Mouse (Mus musculus): ENCODE measurements around the gene Gm14137.

Gm14137 gene

DNA sequence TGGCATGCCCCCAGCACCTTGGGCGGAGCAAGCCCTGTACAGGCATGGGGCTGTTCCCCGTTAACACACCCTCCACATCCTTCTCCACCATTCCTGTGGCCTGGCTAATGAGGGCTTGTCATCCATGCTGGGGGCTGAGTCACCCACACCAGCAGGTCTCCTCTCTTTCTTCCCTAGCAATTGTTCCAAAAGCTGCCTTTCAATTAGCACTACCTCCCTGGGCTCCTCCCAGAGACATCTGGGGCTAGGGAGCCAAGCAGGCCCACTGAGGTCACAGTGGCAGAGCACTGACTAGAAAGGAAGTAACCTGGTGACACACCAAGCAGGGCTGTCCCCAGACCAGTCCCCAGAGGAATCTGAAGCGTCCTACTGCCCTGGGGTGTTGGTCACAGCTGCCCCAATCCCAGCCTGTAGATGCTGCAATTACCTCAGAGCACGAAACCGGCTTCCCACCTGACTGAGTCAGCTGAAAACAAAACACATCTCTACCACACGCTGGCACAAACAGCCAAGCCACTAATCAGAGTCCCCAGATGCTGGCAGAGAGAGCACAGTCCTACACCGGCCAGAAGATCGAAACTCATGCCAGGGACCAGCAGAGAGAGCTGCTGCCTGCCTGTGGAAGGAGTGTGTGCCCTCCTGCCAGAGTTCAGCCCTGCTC lies at the start of gene Gm14137:
Gene Gm14137 (plus strand): TSS at position 519 of the 661 bp plus-strand sequence.
- no peak for DNase-seq (ENCODE audit: low spot score in 2 of 2)

DNA sequence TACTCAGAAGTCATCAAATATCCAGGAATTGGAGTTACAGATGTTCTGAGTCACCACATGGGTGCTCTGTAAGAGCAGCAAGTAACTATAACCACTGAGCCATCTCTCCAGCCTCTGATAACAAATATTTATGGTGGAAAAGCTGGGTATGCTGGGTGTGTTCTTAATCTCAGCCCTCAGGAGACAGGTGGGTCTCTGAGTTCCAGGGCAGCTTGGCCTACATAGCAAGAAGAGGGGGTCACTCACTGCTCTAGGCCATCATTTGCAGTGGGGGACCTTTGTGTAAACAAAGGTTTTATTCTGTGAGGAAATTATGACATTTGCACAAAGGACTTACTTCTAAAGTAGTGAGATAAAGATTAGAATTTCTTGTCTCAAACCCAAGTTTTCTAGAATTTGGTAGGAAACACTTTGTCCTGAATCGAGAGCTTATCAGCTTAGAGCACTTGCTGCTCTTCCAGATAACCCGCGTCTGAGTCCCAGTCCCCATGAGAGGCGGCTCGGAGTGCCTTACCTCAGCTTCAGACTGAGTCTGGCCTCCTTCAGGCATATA lies 37.9 kb upstream of the Gm14137 start:
- DNase-seq (ENCODE audit: low spot score in 2 of 2) = no peak

DNA sequence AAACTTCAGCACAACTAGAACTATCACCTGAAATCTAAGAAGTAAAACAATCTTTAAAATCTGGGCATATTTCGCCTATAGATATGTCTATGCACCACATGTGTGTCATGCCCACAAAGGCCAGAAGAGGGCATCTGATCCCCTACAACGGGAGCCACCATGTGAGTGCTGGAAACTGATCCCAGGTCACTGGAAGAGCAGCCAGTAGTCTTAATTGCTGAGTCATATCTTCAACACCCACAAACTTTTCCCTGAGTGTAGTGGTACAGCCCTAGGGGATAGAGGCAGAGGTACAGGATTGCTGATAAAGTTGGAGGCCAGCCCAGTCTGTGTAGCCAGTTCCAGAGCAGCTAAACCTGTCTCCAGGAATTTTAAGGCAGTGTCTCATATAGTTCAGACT lies 29.1 kb upstream of the Gm14137 start:
- DNase-seq (ENCODE audit: low spot score in 2 of 2) = no peak

DNA sequence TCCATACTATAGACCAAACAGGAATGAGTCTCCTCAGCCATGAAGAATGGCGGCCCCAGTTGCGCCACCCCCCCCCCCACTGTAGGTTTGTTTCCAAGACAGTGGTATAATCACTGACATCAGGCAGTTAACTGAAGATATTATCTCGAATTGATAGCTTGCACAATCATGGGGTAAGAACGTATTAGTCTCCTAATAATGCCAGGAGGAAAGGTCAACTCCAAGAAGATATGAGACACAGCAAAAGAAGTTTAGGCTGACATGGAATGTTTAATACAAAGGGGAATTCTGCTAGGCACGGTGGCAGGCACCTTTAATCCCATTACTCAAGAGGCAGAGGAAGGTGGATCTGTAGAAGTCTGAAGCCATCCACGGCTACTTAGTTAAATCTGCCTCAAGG lies 27.9 kb upstream of the Gm14137 start:
- DNase-seq (ENCODE audit: low spot score in 2 of 2) = no peak

DNA sequence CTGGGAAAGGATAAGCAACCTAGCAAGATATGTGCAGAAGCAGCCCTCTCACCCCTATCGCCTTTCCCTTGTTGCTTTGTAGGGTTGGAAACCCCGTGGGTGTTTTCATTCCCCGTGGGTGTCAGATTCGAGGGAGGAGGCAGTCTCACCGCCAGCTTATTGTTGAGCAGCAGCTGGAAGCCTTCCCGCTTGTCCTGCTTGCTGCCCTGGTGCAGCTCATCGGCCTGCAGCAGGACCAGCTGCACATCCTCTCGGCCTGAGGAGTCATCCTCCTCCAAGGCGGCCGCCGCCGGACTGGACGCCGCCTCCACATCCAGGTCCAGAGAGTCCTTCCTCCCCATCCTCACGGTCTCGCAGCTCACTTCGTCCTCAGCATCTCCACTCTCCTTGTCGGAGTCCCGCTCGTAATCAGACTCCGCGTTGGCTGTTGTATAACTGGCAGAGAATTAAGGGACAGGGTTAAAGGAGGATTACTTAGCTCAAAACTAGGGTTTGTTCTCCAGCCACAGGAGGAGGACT lies 27.1 kb upstream of the Gm14137 start:
- DNase-seq (ENCODE audit: low spot score in 2 of 2) = no peak

DNA sequence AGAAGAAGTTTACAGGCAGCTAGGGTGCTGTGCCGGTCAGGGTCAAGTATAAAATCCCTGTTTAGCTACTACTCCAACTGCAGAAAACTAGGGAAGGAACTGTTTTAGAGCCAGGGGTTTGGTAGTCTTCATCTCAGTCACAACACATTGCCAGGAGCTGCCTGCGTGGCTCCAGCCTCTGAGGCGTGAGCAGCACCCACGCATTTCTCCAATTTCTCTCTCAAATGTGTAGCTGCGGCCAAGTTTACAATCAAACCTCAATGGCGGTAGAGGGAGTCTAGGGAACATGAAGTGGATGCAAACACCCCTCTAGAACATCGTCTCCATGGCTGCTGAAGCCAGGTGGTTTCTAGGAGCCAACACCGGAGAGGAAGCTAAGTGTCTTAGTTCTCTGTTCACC lies 26.5 kb upstream of the Gm14137 start:
- DNase-seq (ENCODE audit: low spot score in 2 of 2) = peak; percentile 42 to 67

DNA sequence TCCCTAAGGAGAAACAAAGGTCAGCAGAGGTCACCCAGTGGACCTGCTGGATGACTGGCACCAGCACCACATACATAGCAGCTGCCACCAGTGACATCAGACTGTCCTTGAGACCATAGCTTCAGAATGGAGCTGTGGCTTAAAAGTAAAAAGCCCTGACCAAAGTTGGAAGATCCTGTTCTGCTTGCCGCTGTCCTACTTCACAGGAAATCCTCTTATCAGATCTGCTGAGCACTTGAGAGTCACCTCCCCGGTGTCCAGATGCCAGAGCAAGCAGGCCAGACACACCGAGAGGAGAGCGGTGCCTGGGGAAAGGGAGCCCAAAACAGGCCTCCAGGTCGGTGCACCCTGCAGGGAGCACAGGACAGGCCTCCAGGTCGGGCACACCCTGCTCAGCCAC lies 22.1 kb upstream of the Gm14137 start:
- DNase-seq (ENCODE audit: low spot score in 2 of 2) = no peak

DNA sequence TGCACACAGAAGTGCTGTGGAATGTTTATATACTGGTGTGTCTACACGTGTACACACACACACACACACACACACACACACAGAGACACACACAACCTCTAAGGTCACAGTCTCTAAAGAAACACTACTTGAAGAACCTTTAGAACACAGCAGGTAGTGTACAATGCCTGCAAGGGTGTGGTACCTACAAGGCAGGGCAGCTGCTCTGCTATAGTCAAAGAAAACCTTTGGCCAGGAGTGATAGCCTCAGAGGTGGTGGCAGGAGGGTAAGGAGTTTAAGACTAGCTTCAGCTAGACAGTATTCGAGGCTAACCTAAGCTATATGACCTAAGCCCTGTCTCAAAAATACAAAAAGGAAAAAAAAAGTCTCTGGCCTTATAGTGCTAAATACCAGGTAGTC lies 19.6 kb upstream of the Gm14137 start:
- DNase-seq (ENCODE audit: low spot score in 2 of 2) = no peak

DNA sequence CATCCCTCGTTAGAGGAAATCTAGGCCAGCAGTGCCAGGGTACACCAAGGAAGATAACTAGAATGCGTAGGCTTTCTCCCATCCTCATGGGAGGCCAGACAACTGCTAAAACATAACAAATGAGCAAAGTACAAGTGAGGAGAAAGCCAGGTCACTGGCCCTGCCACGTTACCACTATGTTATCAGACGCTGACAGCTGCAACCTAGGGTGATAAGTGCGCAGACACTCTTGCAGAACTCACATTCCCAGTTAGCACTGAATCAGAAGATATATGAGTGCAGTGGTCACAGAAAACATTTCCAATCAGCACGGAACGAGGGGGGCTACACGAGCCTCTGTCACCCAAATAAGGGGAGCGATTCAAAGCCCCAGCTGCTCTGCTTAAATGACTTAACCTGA lies 18.9 kb upstream of the Gm14137 start:
- no peak for DNase-seq (ENCODE audit: low spot score in 2 of 2)

DNA sequence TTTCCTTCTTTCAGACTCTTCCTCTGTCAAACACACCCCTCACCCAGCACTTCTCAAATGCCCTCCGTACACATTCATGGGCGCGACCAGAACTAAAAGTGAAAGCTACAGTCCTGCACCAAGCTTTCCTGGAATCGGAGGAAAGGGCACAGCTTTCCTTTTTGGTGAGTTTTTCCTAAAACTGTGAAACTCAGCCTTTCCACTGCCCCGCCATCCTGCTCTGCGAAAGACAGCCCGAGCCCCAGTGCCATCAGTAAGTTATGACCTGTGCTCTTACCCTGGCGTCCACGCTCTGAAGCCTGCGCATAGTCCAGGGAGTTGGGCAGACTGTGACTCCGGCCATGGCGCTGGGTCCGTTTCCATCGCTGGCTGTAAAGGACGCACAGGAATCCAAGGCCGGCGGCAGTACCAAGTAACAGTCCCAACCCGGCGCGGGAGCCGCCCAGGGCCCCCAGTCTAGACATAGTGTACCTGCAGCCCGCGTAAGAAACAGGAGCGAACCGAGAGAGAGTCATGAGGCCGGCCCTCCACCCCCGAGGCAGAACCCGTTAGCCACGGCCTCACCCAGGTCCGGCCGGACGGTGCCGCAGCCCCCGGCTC lies 18.1 kb upstream of the Gm14137 start:
- peak in 1 of 2 experiments; percentile 13 for DNase-seq (ENCODE audit: low spot score in 2 of 2)

DNA sequence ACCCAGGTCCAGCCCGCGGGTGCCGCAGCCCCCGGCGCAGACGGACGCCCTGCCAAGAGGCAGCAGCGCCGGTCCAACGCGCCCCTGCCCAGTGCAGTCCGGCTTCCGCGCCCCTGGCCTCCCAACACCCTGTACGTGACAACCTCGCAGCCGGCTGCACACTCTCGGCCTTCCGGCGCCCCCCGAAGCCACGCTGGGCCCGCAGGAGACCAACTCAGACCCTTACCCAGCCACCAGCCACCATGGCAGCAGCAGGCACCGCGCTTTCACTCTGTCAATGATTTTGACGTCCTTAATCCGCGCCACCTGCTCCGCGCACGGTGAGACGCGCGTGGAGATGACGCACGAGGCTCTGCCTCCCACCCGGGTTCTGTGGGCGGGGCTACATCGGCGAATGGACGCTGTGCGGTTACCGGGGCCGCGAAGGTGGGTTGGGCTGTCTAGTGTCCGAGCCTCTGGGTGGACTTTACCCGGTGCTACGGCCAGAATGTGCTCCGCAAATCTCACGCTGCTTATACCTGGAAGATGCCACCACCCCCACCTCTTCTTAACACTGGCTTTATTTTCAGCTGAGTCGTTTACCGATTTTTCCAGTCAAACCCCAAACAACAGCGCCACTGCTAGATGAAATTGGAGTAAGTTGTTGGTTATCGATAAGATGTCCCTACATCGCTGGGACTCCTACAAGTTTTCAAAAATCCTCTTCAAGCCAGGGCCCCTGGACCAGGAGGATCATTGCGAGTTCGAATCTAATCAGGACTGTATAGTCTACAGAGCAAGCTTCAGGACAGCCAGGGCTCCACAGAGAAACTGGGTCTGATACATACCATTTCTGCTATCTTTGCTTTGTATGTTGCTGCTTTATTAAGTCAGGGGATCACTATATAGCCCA lies 17.4 kb upstream of the Gm14137 start, which contains the start of gene Rmdn3:
Gene Rmdn3 (minus strand): TSS at position 354 of the 892 bp plus-strand sequence.
- DNase-seq (ENCODE audit: low spot score in 2 of 2) = peak; percentile 97 to 99

DNA sequence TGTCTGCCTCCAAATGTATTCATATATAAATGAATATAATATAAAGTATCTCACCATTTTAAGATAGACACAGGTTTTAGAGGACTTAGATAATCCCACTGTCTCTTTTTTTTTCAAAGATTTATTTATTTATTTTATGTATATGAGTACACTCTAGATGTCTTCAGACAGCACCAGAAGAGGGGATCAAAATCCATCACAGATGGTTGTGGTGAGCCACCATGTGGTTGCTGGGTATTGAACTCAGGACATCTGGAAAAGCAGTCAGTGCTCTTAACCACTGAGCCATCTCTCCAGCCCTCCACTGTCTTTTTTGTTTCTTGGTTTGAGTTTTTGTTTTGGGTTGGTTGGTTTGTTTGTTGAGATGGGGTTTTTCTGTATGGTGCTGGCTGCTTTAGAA lies 16.5 kb upstream of the Gm14137 start:
- no peak for DNase-seq (ENCODE audit: low spot score in 2 of 2)

DNA sequence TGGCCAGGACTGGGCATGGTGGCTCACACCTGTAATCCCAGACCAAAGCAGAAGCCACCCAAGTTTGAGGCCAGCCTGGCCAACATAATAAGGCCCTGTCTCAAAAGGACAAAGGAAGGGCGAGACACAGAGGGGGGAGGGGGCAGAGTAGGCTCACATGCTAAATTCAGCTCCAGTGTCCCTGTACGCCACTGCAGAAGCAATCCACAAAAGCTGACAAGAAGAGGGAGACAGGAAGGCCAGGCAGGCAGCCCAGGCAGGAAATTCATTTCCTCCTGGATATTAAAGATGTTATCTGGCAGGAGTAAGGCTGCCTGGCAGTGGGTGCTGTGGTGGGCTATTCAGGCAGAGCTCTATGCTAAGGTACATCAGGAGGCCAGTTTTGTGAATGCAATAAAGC lies 13.1 kb upstream of the Gm14137 start:
- DNase-seq (ENCODE audit: low spot score in 2 of 2) = no peak

DNA sequence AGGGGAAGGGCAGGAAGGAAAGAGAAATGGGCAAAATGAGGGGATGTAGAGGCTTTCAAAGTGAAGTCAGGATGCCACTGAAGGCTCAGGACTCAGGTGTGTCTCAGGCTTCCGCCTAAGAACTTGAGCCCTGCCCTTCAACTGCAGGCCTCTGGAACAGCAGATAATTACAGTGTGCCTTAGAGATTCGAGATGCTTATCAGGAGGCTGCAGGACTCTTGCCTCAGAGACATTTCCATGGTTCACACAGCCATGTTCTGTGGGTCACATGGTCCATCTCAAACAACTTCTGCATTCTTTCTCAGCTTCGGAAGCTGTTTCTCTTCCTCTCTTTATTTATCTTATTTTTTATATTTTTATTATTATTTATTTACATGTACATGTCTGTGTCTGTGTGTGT lies 11.2 kb upstream of the Gm14137 start:
- DNase-seq (ENCODE audit: low spot score in 2 of 2) = no peak

DNA sequence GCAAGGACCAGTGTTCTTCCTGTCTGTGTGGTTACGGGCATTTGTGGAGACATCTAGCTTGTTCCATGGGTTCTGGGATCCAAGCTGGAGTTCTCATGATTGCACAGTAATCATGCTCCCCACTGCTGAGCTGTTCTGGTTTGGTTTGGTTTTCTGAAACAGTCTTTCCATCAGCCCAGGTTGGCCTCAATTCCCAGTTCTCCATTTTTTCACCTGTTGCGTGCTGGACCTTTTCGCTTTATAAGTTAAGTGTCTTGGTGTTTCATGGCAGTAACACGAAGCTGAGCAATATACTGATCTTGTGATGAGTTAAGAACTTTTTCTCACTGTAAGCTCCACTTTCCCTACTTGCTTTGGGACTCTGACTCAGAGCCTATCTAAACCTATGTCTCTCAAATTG lies 10.3 kb upstream of the Gm14137 start:
- DNase-seq (ENCODE audit: low spot score in 2 of 2) = no peak

DNA sequence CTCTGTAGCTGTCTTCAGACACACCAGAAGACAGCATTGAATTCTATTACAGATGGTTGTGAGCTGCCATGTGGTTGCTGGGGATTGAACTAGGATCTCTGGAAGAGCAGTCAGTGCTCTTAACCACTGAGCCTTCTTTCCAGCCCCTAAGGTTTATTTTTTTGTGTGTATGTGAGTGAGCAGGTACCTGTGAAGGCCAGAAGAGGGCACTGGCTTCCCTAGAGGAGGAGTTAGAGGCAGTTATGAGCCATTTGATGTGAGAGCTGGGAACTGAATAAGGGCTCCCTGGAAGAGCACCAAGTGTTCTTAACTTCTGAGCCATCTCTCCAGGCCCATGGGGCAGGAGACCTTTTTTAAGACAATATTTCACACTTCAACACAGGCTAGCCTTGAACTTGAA lies 8.9 kb upstream of the Gm14137 start:
- no peak for DNase-seq (ENCODE audit: low spot score in 2 of 2)

DNA sequence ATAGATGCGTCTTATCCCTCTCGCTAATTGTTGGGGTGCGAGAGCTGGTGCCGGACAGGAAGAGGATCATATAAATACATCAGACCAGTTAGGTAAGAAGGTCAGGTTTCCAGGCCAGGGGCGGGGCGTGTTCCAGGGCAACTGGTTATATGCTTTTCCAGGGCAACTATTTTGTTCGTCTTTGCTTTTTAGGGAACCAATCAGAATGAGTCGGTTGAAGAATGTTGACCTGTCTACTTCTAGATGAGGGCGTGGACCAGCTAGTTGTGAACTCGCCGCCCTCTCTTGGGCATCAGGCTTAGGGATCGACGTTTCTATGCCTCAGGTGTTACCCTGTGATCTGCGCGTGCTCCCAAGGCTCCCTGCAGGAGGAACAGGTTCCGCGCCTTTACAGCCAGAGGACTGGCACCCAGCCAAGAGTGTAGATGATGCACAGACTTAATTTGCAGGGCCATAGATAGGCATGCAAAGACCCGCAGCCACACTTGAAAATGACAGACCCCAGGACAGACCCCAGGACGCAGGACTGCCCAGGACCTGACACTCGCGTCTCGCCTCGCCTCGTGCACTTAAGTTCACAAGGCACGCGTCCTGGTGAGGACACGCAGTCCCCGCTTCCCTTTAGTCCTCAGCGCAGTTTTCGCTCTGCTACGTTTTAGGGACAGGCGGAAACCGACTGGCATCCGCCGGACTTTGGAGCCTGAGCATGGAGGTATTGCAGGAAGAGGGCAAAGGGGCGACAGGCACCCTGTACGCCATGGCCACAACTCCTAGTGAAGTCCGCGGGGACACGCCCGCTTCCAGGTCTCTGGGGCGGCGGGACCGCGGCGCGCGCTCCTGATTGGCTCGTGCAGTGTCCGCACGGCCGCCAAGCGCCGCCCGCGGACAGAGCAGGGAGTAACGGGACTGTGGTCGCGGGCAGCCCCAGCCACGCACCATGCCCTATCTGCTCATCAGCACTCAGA lies 7.1 kb upstream of the Gm14137 start, which contains the start of gene Gchfr:
Gene Gchfr (plus strand): TSS at position 873 of the 965 bp plus-strand sequence.
- peak; percentile 13 to 31 for DNase-seq (ENCODE audit: low spot score in 2 of 2)

DNA sequence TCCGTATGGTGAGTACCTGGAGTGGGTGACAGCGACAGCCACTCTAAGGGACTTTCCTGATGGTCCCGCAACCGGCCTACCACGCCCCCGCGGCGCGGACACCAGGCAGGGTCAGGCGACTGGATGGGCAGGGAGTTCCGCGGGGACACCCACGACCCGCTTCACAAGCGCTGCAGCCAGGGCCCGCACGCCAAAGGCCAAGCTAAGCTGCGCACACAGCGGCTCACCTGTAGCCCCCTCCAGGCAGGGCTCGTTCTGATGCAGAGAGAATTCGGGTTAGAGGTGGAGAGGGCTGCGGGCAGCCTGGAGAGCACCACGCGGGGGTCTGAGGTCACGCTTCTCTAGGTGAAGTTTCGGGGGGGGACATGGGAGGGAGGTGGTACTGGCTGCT lies 6.4 kb upstream of the Gm14137 start:
- DNase-seq (ENCODE audit: low spot score in 2 of 2) = no peak

DNA sequence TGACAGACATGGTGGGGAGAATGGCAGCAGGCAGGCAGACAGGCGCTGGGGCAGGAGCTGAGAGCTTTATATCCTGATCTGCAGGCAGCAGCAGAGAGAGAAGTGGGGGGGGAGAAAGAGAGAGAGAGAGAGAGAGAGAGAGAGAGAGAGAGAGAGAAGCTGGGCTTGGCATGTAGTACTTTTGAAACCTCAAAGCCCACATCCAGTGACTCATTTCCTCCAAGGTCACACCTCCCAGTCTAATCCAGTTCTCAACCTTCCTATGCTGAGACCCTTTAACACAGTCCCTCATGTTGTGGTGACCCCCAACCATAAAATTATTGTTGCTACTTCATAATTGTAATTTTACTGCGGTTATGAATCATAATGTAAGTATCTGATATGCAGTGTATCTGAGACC lies 4.0 kb upstream of the Gm14137 start:
- DNase-seq (ENCODE audit: low spot score in 2 of 2) = no peak

DNA sequence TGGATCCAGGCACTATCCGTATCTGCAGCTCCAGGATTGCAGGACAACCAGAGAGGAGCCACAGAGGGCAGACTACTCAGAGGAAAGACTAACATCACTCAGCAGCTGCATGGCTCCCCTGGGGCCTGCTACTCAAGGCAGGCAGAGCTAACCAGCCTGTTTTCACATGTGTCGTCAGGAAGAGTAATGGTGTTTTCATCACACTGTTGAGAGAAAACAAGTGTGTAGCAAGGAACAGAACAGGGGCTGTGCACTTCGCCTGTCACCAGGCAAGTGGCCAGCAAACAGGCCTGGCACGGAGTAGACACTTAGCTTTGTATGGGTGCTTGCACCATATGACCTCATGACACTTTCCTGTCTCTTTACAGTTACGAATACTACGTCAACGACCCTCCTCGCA lies 2.7 kb upstream of the Gm14137 start:
- DNase-seq (ENCODE audit: low spot score in 2 of 2) = no peak

DNA sequence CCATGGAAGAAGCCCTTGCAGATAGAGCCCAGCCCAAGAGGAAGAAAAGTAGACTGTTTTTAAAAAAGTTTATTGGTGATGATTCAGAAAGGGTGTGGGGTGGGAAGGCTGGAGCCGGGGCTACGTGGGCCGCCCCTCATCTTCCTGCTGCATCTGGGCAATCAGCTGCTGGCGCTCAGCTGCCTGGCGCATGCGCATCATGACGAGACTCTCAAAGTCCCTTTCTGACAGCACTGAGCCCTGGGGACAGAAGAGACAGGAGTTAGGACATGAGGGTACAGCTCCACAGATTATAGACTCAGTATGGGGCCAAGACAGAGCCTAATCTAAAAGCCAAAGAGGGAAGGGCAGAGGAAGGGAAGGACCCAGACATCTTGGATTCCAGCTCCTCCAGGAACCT lies 1.9 kb upstream of the Gm14137 start:
- DNase-seq (ENCODE audit: low spot score in 2 of 2) = no peak
